Mouse (Mus musculus): Measurements from ENCODE around the gene Sctr.

Gene Sctr

GRCm38 (mm10) chr1:120071133-120071532 lies 64.4 kb downstream of the Sctr start:
- DNase-seq: no peak

- peak; percentile 73 for DNase-seq
Measured at GRCm38 (mm10) chr1:120072900-120073299, 66.2 kb downstream of the Sctr start.

GRCm38 (mm10) chr1:120073519-120074306 lies 67.0 kb downstream of the Sctr start, which contains the start of gene Tmem37:
Gene Tmem37 (minus strand): TSS chr1:120074074.
- DNase-seq: peak; percentile 88

- DNase-seq: no peak
Measured at GRCm38 (mm10) chr1:120074307-120074702, 67.6 kb downstream of the Sctr start.

- DNase-seq: no peak
Measured at GRCm38 (mm10) chr1:120074931-120075330, 68.2 kb downstream of the Sctr start.

- DNase-seq: no peak
Measured at GRCm38 (mm10) chr1:120075507-120075906, 68.8 kb downstream of the Sctr start.

GRCm38 (mm10) chr1:120077746-120078410 lies 71.2 kb downstream of the Sctr start:
- no peak for DNase-seq

GRCm38 (mm10) chr1:120080632-120081031 lies 73.9 kb downstream of the Sctr start:
- no peak for DNase-seq

GRCm38 (mm10) chr1:120082957-120083585 lies 76.4 kb downstream of the Sctr start:
- peak; percentile 83 for DNase-seq

- DNase-seq: no peak
Measured at GRCm38 (mm10) chr1:120083921-120084517, 77.3 kb downstream of the Sctr start.

GRCm38 (mm10) chr1:120085696-120086095 lies 79.0 kb downstream of the Sctr start:
- no peak for DNase-seq

GRCm38 (mm10) chr1:120086644-120087043 lies 80.0 kb downstream of the Sctr start:
- DNase-seq: no peak

GRCm38 (mm10) chr1:120089180-120089579 lies 82.5 kb downstream of the Sctr start:
- no peak for DNase-seq

- no peak for DNase-seq
Measured at GRCm38 (mm10) chr1:120090880-120091570, 84.3 kb downstream of the Sctr start.

GRCm38 (mm10) chr1:120093482-120094134 lies 86.9 kb downstream of the Sctr start:
- peak; percentile 94 for DNase-seq

GRCm38 (mm10) chr1:120094920-120095319 lies 88.2 kb downstream of the Sctr start:
- no peak for DNase-seq

- peak; percentile 78 for DNase-seq
Measured at GRCm38 (mm10) chr1:120098327-120098726, 91.6 kb downstream of the Sctr start.

- DNase-seq: peak; percentile 50
Measured at GRCm38 (mm10) chr1:120099483-120099882, 92.8 kb downstream of the Sctr start.

GRCm38 (mm10) chr1:120100456-120101226 lies 93.9 kb downstream of the Sctr start:
- peak; percentile 31 for DNase-seq

- no peak for DNase-seq
Measured at GRCm38 (mm10) chr1:120101227-120101609, 94.5 kb downstream of the Sctr start.

- DNase-seq: peak; percentile 70
Measured at GRCm38 (mm10) chr1:120105556-120105959, 98.9 kb downstream of the Sctr start.
